Mouse (Mus musculus): ENCODE results near the gene Ripor2. TPM values are rescaled to one million over a fixed set of nuclear protein-coding genes. Genes with fewer than 3 reads are reported as not detected.

The Ripor2 gene
- polyA plus RNA-seq, 1 experiment from 2014 or later, result 3.5 TPM

GRCm38 (mm10) chr13:24632988-24633577 is 51.1 kb downstream of the Ripor2 start:
- ATAC-seq (no peak), DNase-seq (ENCODE audit: low read depth, low spot score) (no peak)
- no peak for TF ChIP-seq CTCF (IDR thresholded peaks at IDR 0.05)
- ChIA-PET POLR2A (interaction anchor here (0.5 kb wide), 1 partner anchor 306 kb away, joined by 3 read pairs; no protein-coding TSS in a partner anchor), CTCF (no interaction called here)
- in situ Hi-C loops (cut with MboI; ENCODE audit: low pct_unique_long_range_greater_than_20kb), result no loop called here
- no peaks in the 10 kb centered on the region for H3K27me3 ChIP-seq

GRCm38 (mm10) chr13:24634346-24635120 is 52.5 kb downstream of the Ripor2 start:
- ChIA-PET CTCF (interaction anchor here (1.0 kb wide), 1 partner anchor 15 kb away, joined by 3 read pairs; no protein-coding TSS in a partner anchor), POLR2A (no interaction called here)
- no peak for TF ChIP-seq CTCF (IDR thresholded peaks at IDR 0.05)
- DNase-seq (ENCODE audit: low read depth, low spot score) (no peak), ATAC-seq (no peak)
- in situ Hi-C loops (cut with MboI; ENCODE audit: low pct_unique_long_range_greater_than_20kb), result no loop called here
- no peaks in the 10 kb centered on the region for H3K27me3 ChIP-seq

GRCm38 (mm10) chr13:24638371-24639214 is 56.6 kb downstream of the Ripor2 start:
- ATAC-seq (peak; percentile 61), DNase-seq (ENCODE audit: low read depth, low spot score) (no peak)
- H3K27me3 ChIP-seq, result no peaks in the 10 kb centered on the region
- POLR2A ChIA-PET, result no interaction called here
- CTCF ChIA-PET, result interaction anchor here (1.8 kb wide), 1 partner anchor 40 kb away, joined by 5 read pairs; no protein-coding TSS in a partner anchor
- TF ChIP-seq CTCF (IDR thresholded peaks at IDR 0.05), result no peak
- in situ Hi-C loops (cut with MboI; ENCODE audit: low pct_unique_long_range_greater_than_20kb), result no loop called here

GRCm38 (mm10) chr13:24639215-24640165 is 57.5 kb downstream of the Ripor2 start:
- CTCF ChIA-PET, result no interaction called here
- no peak for DNase-seq (ENCODE audit: low read depth, low spot score)

GRCm38 (mm10) chr13:24640166-24640560 is 58.2 kb downstream of the Ripor2 start:
- TF ChIP-seq CTCF (IDR thresholded peaks at IDR 0.05), result no peak
- no peaks in the 10 kb centered on the region for H3K27me3 ChIP-seq
- ChIA-PET CTCF (no interaction called here), POLR2A (no interaction called here)
- ATAC-seq, result no peak
- in situ Hi-C loops (cut with MboI; ENCODE audit: low pct_unique_long_range_greater_than_20kb), result no loop called here
- no peak for DNase-seq (ENCODE audit: low read depth, low spot score)

More at GRCm38 (mm10) chr13:24639215-24640165, 57.5 kb downstream of the Ripor2 start:
- TF ChIP-seq CTCF (IDR thresholded peaks at IDR 0.05), result no peak
- ATAC-seq, result no peak
- POLR2A ChIA-PET, result no interaction called here
- in situ Hi-C loops (cut with MboI; ENCODE audit: low pct_unique_long_range_greater_than_20kb), result no loop called here
- H3K27me3 ChIP-seq, result no peaks in the 10 kb centered on the region

- in situ Hi-C loops (cut with MboI; ENCODE audit: low pct_unique_long_range_greater_than_20kb), result no loop called here
- DNase-seq (ENCODE audit: low read depth, low spot score) (no peak), ATAC-seq (no peak)
- ChIA-PET CTCF (interaction anchor here (1.0 to 1.9 kb wide), 3 partner anchors 13 to 118 kb away, joined by 3 to 6 read pairs (median 4); no protein-coding TSS in a partner anchor), POLR2A (no interaction called here)
- TF ChIP-seq CTCF (IDR thresholded peaks at IDR 0.05), result no peak
- H3K27me3 ChIP-seq, result no peaks in the 10 kb centered on the region
These were observed 58.9 kb downstream of the Ripor2 start for GRCm38 (mm10) chr13:24640836-24641385.

- no peak for TF ChIP-seq CTCF (IDR thresholded peaks at IDR 0.05)
- DNase-seq (ENCODE audit: low read depth, low spot score) (no peak), ATAC-seq (no peak)
- ChIA-PET POLR2A (interaction anchor here (0.8 kb wide), 1 partner anchor 88 kb away, joined by 3 read pairs; no protein-coding TSS in a partner anchor), CTCF (interaction anchor here (0.9 to 1.9 kb wide), 5 partner anchors 12 to 118 kb away, joined by 3 to 6 read pairs (median 4); no protein-coding TSS in a partner anchor)
- H3K27me3 ChIP-seq, result no peaks in the 10 kb centered on the region
- in situ Hi-C loops (cut with MboI; ENCODE audit: low pct_unique_long_range_greater_than_20kb), result no loop called here
These were observed 59.8 kb downstream of the Ripor2 start for GRCm38 (mm10) chr13:24641491-24642430.

- TF ChIP-seq CTCF (IDR thresholded peaks at IDR 0.05), result no peak
- no peaks in the 10 kb centered on the region for H3K27me3 ChIP-seq
- no peak for ATAC-seq
- POLR2A ChIA-PET, result no interaction called here
- in situ Hi-C loops (cut with MboI; ENCODE audit: low pct_unique_long_range_greater_than_20kb), result no loop called here
- CTCF ChIA-PET, result interaction anchor here (1.5 kb wide), 1 partner anchor 10 kb away, joined by 3 read pairs; no protein-coding TSS in a partner anchor
- DNase-seq (ENCODE audit: low read depth, low spot score), result no peak
These were observed 63.2 kb downstream of the Ripor2 start for GRCm38 (mm10) chr13:24645146-24645545.
